Mouse (Mus musculus) gastrocnemius, postnatal 14 days (tissue): ENCODE data around the gene Gpr4. TPM values are rescaled to one million over a fixed set of nuclear protein-coding genes. Genes with fewer than 3 reads are reported as not detected.

Source experiments
- DNase-seq: peaks from one replicate; pipeline ENCODE4 v3.0.0; 2021; ENCODE audit warnings: mixed read lengths
- intact Hi-C: fragments of 180-260 bp; cut with DNase I; formaldehyde crosslinking; loops from one replicate; pipeline ENCODE4 v1.15.1; 2025; ENCODE audit warnings: low total_unique reads
- total RNA-seq, 2 experiments: library from RNA; stranded (reverse); gene quantifications; 2 replicates each; pipeline ENCODE4 v1.2.3; 2021

Gene Gpr4
- total RNA-seq, 2 experiments from 2014 or later, result 2.9 to 4.3 TPM

- intact Hi-C loops, result no loop called here
- no peak for DNase-seq
Measured at GRCm38 (mm10) chr7:19180862-19181429, 31.4 kb upstream of the Gpr4 start.

- intact Hi-C loops, result no loop called here
- no peak for DNase-seq
Measured at GRCm38 (mm10) chr7:19184250-19184649, 28.1 kb upstream of the Gpr4 start.

- intact Hi-C loops, result no loop called here
- DNase-seq, result no peak
Measured at GRCm38 (mm10) chr7:19184758-19185157, 27.6 kb upstream of the Gpr4 start.

- DNase-seq, result no peak
- intact Hi-C loops, result no loop called here
Measured at GRCm38 (mm10) chr7:19194676-19195075, 17.7 kb upstream of the Gpr4 start.

GRCm38 (mm10) chr7:19196676-19197075 is 15.7 kb upstream of the Gpr4 start:
- no peak for DNase-seq
- intact Hi-C loops, result no loop called here

GRCm38 (mm10) chr7:19197985-19198384 is 14.4 kb upstream of the Gpr4 start:
- intact Hi-C loops, result no loop called here
- DNase-seq, result no peak

- DNase-seq, result no peak
- intact Hi-C loops, result no loop called here
Measured at GRCm38 (mm10) chr7:19201660-19202059, 10.7 kb upstream of the Gpr4 start.

GRCm38 (mm10) chr7:19202065-19202850 is 10.1 kb upstream of the Gpr4 start:
- intact Hi-C loops, result no loop called here
- DNase-seq, result no peak

- intact Hi-C loops, result no loop called here
- no peak for DNase-seq
Measured at GRCm38 (mm10) chr7:19208201-19208910, 4.0 kb upstream of the Gpr4 start.

- DNase-seq, result no peak
- intact Hi-C loops, result no loop called here
Measured at GRCm38 (mm10) chr7:19208944-19209472, 3.3 kb upstream of the Gpr4 start.

- no peak for DNase-seq
- intact Hi-C loops, result no loop called here
Measured at GRCm38 (mm10) chr7:19209494-19209893, 2.8 kb upstream of the Gpr4 start.

GRCm38 (mm10) chr7:19210010-19210409 is 2.3 kb upstream of the Gpr4 start:
- intact Hi-C loops, result loop anchor here (5.0 kb wide), 1 partner anchor 33 kb away; the partner anchor contains the start of gene Eml2
- no peak for DNase-seq

GRCm38 (mm10) chr7:19211041-19211675 is 1.2 kb upstream of the Gpr4 start:
- no peak for DNase-seq
- intact Hi-C loops, result loop anchor here (5.0 kb wide), 1 partner anchor 34 kb away; the partner anchor contains the start of gene Eml2

- DNase-seq, result no peak
- intact Hi-C loops, result loop anchor here (5.0 kb wide), 1 partner anchor 36 kb away; the partner anchor contains the start of gene Eml2
Measured at GRCm38 (mm10) chr7:19213385-19213784, 1.0 kb downstream of the Gpr4 start.

GRCm38 (mm10) chr7:19214369-19214768 is 2.0 kb downstream of the Gpr4 start:
- intact Hi-C loops, result loop anchor here (5.0 kb wide), 1 partner anchor 37 kb away; the partner anchor contains the start of gene Eml2
- no peak for DNase-seq

- DNase-seq, result no peak
- intact Hi-C loops, result loop anchor here (5.0 kb wide), 1 partner anchor 38 kb away; the partner anchor contains the start of gene Eml2
Measured at GRCm38 (mm10) chr7:19214940-19215339, 2.6 kb downstream of the Gpr4 start.

GRCm38 (mm10) chr7:19217492-19217891 is 5.2 kb downstream of the Gpr4 start:
- intact Hi-C loops, result no loop called here
- DNase-seq, result no peak

- DNase-seq, result no peak
- intact Hi-C loops, result no loop called here
Measured at GRCm38 (mm10) chr7:19217944-19218343, 5.6 kb downstream of the Gpr4 start.

GRCm38 (mm10) chr7:19220061-19220460 is 7.7 kb downstream of the Gpr4 start:
- intact Hi-C loops, result no loop called here

GRCm38 (mm10) chr7:19222189-19222588 is 9.9 kb downstream of the Gpr4 start:
- no peak for DNase-seq

More at GRCm38 (mm10) chr7:19220061-19220460, 7.7 kb downstream of the Gpr4 start:
- DNase-seq, result no peak

More at GRCm38 (mm10) chr7:19222189-19222588, 9.9 kb downstream of the Gpr4 start:
- intact Hi-C loops, result no loop called here
